Mouse (Mus musculus): Measurements from ENCODE around the gene Ehf.
A peak's percentile ranks its signal among the peaks of the same experiment; 100 is the strongest.

The Ehf gene

DNA sequence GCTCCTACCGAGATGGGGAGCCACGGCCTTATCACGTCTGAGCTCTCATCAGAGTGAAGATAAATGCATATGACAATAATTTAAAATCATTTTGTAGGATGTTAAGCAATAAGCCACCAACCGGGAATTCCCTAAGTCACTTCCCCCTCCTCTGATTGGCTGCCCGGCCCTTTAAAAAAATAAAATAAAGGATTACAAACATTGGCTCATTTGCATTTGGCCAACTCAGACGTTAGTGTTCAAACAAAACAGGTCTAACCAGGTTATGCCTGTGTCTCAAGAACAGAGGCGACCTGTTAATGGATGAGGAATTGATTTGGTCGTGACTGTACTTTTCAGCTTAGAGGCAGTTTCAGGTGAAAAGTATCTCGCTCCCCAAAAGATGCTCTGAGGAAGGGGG, at the start of gene Ehf:
Gene Ehf, minus strand, starts transcription at position 147 of the 400 bp plus-strand sequence.
- DNase-seq, result no peak

DNA sequence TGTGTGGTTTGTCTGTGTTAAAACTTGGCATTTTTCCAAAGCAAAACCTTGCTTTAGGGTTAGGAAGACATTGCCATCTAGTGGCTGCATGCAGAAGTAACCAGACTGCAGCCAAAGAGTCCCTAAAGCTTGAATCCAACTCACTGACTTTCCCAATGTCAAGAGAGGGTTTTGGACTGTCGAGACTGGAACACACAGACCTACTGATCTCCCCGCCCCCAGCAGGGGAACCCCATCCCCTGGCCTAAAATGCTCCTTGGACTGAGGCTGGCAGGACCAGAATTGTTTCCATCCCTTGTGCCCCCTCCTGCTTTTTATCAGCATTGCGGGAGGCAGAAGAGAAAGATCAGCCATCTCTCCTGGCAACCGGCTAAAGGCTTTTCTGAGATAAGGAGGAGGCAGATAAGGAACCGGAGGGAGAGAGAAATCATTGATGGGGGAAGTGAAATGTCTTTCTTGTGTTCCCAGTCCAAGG, 44.4 kb upstream of the Ehf start:
- peak; percentile 10 for DNase-seq

DNA sequence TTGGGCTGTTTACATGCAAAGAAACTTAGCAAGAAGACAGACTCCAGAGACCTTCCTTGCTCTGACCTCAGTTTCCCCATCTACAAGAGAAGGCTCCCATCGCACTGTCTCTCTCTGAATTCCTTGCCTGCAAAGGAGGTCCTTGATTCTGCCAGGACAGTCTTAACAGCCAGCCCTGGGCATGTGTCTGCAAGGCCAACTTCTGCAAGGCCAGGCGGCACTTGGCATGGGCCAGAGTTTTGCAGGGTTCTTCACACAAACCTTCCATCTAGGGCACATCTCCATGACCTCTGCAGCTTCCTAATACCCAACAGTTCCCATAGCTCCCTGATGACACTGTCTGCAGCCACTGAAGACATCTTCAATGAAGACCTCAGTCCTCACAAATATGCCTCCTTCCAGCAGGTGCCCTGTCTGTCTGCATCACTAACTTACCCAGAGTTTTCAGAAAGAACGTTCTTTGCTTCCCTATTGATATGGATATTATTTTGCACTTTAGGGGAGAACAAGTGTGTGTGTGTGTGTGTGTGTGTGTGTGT, 43.7 kb upstream of the Ehf start:
- DNase-seq, result no peak

DNA sequence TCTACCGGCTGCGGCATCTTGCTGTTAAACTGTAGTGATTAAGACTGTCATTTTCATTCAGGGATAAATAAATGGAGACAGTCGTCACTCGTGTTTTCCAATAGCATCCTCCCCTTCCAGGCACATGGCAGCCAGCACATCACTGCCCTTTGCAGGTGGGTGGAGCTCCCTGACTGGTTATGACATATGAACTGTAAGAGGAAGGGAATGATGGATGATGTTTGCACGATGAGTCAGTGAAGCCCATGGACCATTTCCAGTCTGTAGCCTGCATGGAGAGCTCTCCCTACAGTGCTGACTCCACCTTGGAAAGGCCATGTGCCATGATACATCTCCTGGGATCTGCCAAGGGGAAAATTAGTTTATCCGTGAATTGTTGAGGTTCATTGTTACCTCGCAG, 40.5 kb upstream of the Ehf start:
- DNase-seq, result no peak

DNA sequence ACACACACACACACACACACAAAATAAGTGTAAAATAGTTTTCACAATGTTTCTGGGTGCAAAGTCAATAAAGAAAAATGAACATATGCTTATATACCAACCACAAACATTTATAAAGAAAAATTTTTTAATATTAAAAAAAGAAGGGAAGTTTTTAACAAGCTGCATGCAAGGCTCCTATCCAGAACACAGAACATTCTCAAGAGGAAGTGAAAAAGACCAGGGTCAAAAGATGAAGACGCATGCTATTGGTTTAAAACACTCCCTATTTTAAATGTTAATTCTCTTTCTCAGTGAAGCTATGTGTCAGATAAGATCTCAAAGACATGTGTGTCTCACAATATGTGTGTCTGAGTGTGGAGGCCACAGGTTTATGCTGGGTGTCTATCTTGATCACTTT, 39.0 kb upstream of the Ehf start:
- DNase-seq, result no peak

DNA sequence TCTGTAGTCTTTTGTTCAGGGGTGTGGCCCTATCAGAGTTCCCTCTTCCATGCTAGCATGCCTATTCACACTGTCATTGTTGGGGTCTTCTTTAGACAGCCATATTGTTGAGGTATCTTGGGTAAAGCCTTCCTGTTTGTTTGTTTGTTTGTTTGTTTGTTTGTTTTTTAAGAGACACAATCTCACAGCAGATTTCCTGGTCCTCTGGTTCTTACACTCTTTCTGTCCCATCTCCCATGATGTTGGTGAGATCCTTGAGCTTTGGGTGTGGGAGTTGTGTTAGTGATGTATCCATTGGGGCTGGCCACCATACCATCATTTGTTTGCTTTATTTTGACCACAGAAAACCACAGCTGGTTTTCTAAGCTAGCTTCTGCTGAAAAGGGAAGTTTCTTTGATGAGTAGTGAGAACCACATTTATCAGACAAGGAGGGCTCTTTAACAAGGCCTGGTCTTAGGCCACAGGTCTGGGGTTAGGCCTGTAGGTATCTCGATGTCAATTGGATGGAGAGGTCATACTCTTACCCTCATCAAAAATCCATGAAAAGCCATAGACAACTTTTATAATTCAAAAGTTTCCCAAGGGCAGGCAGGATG, 38.4 kb upstream of the Ehf start:
- no peak for DNase-seq

DNA sequence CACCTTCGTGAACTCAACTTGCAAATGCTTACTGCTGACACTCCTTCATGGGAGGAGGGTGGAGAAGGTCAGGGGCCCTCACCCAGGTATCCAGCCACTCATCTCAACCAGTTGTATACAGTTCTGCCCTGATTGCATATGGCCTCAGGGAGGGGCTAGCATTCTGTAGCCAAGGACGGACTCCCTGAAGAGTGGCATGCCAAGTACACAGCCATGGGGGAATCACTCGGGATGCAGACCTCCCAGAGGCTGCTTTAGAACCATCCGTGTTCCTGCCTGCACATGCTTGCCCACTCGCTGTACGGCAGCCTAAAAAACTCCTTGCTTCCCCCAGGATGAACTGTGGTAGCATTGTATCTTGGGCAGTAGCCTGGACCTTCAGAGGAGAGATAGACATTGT, 35.6 kb upstream of the Ehf start:
- DNase-seq, result no peak

DNA sequence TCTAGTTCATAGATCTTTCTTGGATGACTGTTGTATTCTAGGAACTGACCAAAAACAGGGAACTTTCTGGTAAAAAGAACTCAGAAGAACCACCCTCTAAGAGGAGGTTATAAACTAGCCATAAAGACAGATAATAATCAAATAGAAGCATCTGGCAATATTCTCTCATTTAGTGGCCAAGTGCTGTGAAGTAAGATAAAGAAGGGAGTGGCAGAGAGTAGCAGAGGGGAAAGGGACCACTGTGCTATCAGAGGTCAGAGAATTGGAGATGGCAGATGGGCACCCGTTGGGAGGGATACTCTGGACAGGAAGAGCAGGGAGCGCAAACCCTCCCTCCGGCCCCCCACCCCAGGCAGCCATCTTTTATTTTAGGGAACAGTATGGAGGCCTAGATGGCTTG, 34.3 kb upstream of the Ehf start:
- DNase-seq, result no peak

DNA sequence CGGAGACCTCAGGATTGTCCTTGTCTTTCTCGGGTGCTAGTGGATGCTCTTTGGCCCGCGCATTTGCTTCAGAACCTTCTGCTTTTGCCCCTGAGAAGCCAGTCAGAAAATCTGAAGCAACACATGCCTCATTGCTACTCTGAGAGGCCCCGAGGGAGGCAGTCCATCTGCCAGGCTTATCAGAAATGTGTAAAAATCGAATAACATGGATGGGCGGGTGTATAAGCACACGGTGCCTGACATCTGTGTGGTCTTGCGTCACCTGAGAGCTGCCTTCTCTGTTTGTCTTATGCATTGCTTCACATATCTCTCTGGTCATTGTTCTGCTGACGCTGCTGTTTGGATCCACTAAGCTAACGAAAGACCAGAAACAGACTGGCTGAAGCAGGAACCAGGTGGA, 33.5 kb upstream of the Ehf start:
- no peak for DNase-seq

DNA sequence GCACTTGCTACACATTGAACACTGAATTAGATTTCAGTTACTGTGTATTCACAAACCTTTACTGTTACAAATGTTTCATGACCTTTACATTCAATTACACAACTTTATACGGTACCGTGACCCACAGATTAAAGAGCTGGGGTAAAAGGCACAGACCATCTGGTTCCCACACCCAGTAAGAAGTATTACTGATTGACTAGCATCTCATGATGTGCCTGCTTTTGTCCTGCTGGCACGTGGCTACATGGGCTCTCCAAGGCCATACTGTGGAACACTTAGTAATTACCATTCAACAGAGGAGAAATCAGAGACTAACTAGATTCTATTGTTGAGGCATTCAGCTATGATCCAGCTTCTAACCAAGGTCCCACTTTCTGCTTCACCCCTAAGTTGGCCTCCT, 32.9 kb upstream of the Ehf start:
- DNase-seq, result no peak

DNA sequence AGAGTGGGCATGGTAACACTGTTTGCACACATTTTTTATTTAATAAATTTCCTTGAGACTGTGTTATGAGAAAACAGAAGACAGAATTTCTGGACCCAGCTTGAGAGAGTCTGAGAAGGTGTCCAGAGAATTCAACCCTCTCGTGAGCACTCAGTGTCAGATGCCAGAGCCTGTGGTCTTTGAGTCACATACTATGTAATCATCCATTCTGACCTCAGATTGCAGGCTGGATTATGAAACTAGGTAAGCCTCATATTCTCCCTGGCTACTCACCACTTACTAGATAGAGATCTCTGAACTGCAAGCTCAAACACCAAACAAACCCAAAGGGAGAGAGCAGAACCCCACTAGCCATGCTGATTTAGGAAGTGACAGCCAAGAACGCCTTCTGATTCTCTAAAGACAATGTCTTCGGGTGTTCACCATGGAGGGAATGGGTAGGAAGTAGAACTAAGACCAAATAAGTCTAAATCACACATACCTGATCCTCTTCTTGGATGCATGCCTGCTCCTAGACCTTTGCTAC, 28.7 kb upstream of the Ehf start:
- DNase-seq, result no peak

DNA sequence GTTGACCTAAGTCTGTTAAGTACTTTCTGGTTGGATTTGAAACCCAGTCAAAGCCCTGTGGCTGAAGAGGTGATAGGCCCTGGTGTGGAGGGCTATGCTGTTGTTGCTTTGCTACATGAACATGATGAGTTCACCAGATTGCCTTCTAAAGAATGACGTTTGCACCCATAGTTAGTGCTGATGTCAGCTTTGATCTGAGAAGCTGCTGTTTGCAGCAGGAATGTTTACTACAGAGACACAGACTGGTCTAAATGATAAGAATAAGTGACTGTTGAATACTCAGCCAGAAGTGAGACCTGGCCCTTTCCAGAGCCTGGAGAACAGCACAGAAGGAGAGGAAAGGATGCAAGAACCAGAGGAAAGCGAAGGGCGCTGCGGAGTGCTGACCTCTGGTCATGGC, 25.7 kb upstream of the Ehf start:
- no peak for DNase-seq

DNA sequence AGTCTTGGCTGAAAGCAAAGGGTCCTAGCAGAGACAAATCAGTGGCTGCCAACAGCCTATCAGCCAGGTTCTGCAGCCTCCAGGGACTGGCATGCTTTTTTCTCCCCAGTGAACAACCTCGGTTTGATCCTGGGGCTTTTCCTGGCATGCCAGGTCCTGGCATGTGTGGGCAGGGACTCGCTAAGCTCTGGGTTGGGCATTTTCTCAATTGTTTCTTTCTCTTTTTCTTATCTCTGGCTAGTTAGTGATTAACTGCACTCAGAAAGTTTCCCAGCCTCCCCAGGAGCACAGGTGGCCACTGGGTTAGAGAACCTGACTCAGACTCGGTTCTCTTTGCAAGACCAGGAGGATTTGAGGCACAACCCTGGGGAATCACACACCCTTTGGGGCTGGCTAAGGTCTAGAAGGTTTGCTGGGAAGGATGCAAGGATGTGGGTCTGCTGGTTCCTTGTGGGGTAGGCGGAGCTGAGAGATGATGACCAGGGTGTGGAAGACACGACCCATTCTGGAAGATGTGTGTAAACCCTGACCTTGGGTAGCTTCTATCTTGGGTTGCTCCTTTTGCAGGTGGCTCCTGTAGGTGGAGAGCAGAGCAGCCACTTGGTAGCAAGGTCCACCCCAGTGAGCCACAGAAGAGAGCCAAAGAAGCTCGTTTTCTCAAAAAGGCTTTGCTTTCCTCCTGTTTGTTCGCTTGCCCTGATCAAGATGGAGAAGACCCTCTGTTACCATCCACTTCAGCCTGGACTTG, 22.4 kb upstream of the Ehf start:
- DNase-seq, result no peak

DNA sequence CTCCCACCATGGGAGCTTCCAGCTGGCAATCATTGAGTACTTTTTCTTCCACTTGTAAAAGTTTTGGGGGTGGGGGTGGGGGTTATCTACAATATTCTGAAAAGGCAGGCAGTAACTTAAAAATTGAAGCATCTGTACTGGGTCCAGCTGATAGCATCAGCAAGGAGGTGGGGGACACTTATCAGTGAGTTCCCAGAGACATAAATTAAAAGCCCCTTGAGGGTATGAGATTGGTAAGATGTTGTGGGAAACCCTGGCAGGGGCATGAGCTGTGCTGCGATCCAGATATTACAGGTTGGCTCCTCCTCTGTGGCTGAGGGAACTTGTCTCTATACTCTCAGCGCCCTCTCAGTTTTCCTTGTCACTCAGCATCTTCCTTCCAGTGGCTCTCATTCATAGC, 21.2 kb upstream of the Ehf start:
- no peak for DNase-seq

DNA sequence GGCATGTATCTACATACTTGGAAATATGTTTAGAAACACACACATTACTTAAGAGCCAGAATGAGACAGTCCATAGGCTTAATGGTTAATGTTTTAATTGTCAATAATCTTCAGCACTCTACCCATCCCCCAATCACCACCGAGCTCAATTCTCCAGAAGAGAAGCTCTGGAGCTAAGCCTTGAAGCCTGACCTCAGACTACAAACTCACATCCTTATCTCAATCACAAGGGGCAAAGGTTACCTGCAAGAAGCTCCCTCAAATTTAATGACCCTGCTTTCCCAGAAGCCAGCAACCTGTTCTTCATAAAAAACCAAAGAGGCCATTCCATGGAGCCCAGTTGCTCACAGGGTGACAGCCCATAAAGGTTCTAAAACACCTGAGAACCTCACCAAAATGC, 19.1 kb upstream of the Ehf start:
- DNase-seq, result no peak

DNA sequence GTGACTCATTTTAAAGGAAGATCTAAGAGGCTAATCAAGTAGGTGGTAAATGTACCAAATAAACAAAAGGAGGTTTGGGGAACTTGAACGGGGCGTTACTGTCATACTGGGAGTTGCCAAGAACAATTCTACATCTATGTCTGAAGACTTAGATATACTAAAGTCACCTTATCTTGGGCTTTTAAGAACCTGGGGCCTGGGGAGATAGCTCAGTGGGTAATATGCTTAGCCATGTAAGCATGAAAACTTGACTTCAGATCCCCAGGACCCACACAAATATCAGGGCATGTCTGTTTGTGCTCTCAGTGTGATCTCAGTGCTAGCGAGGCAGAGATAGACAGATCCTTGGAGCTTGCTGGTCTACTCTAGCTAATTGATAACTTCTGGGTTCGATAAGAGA, 18.6 kb upstream of the Ehf start:
- no peak for DNase-seq

DNA sequence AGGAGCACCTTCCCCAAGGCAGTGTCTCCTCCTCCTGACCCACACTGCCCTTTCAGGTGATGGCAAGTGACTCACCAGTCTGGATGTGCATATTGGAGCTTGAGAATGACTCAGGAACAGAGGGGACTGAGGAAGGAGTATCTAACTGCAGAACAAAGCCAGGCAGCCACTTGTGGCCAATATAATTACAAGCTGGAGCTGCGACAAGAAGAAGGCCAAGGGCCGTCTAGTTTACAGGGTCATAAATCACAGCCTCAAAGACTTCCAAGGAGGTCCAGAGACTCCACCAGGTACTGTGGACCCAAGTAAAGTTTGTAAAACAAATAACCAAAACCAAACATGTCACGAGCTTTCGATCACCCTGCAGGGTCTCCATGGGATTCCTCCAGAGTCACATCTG, 10.9 kb upstream of the Ehf start:
- DNase-seq, result no peak

DNA sequence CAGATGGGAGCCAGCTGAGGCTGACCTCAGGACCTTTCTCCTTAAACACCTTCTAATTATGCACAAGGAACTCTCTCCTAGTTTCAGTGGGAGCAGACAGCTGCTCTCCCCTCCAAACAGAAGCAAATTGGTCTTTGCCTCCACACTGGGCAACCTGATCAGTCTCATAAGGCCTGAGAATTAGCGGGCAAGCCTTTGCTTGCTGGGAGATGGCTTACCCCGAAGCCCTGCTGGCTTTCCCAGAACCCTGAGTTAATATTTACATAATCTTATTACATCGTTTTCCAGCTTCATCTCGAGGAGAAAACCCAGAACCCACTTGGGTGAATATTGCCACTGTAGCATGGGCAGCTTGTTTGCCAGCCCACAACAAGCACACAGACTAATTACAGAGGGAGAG, 9.6 kb upstream of the Ehf start:
- DNase-seq, result no peak

DNA sequence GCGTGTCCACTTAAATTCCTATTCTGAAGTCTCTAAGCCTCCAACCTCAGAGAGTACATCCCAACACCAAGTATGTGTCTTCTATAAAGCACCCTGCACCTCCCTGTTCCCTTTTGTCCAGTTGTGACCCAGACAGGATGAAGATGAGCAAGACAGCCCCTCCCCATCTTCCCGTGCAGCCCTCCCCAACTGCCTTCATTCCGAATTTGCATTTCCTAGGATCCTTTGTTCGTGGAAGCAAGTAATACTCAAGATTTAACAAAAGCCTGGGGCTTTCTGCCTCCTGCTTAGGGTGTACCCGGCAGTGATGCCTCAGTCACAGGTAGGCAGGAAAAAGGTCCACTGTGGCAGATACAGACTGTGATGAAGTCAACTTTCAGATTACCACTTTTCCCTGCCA, 7.6 kb upstream of the Ehf start:
- DNase-seq, result no peak

DNA sequence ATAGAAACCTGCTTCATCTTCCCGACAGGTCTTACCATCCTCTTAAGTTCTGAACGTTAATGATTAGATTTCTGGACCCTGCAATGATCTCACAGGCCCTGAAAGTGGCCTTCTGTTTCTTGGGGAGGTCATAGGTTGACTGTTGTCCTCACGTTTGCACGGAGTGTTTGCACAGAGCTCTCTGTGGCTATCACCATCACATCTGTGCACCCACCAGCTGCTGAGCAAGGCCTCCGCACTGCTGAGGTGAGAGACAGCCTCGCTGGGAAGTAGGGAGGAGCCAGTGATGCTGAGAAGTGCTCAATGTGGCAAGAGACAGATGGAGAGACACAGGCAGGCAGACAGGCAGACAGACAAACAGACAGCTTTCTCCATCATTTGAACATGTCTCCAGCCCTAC, 3.6 kb upstream of the Ehf start:
- DNase-seq, result no peak

DNA sequence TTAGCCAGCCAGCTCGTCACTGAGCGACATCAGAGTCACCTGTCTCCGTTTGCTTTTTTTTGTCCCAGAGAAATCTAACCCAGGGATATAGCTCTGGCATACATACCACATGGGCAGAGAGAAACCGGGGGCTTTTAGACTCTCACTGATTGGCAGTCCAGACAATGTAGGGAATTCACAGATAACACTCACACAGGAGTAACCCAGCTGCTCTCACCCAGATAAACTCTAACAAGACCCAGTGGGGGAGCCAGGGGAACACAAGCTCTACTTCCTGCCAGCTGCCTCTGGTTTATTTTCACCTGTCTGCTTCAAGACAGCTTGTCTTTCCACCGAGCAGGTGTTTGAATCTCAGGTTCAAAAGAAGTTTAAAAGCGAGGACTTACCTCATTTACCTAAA, 409 bp downstream of the Ehf start:
- DNase-seq, result no peak

DNA sequence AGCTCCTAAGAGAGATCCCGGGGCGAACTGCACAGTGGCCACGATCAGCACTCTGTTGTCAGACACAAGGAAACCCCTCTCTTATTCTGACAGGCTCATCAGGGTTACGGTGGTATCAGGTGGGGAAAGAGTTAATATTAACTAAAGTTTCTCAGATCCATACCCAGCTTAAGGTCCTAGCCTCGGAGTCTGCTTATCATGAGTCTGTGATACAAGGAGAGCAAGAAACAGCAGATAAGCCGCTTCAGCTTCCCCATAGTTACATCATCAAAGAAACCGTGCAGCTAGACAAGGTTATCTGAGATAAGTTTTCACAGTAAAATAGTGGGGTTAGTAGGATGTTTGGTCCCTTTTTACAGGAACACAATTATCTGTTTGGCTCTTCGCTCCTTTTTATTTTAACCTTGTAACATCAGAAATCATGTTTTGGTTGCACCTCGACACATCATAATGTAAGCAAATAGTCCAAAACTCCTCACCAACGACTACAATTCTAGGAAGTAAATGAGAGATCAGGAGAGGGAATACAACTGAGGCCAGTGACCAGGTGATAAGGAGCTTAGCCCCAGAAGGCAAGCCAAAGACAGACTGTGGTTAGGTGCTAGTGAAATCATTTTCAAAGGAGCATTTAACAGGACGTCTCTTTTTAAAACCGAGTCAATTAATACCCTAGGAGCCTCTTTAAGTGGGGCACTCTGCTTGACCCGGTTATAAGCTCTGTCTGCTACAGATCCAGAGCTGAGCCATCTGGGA, 4.2 kb downstream of the Ehf start:
- no peak for DNase-seq

DNA sequence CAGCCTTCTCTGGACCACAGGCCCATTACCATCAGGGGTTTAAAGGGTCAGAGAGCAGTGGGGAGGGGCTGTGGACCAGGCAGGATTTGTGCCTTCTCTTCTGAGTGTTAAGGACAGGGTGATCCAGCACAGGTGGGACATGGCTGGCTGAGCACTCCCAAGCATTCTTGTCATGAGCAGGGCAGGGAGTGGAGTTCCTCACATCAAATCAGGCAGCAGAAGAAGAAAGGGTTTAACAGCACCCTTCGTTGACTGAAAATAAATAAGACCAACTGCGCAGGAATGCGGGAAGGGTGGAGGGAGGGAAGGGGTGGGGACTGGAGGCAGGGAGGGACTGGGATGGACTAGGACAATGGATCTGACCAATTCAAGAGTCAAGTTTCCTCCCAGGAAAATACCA, 8.6 kb downstream of the Ehf start:
- no peak for DNase-seq

DNA sequence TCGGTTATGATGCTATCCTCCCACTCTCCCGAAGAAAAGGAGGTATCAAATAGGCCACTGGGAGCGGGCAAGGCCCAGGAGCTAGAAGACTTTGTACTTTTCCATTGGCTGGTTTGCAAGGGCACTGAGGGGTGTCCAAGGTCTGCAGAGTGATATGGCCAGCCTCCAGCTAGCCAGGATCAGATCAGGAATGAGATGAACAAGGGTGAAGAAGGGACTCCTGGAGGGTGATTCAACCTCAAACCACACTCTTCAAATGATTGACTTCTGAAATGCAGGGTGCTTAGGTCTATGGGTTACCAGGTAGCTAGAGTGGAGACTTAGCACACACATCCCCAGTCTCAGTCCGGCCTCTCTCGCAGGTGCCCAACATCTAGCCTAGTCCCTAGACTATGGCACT, 9.3 kb downstream of the Ehf start:
- no peak for DNase-seq
